Mouse (Mus musculus) bone marrow, adult 2 months (tissue): ENCODE data around the gene Cpxm1.

Experiments used
- CTCF ChIP-seq: fragments of 200-500 bp; IDR thresholded peaks from 2 replicates; pipeline ENCODE4 v1.5.1; 2011; ENCODE audit warnings: low read length, control low read depth; ENCODE audit not compliant: control insufficient read depth, insufficient read depth
- POLR2A ChIP-seq: fragments of 200-500 bp; IDR thresholded peaks from 2 replicates; pipeline ENCODE4 v1.6.1; 2011; ENCODE audit warnings: low read depth, mild to moderate bottlenecking, control low read depth, low read length, borderline replicate concordance; ENCODE audit not compliant: control insufficient read depth

DNA sequence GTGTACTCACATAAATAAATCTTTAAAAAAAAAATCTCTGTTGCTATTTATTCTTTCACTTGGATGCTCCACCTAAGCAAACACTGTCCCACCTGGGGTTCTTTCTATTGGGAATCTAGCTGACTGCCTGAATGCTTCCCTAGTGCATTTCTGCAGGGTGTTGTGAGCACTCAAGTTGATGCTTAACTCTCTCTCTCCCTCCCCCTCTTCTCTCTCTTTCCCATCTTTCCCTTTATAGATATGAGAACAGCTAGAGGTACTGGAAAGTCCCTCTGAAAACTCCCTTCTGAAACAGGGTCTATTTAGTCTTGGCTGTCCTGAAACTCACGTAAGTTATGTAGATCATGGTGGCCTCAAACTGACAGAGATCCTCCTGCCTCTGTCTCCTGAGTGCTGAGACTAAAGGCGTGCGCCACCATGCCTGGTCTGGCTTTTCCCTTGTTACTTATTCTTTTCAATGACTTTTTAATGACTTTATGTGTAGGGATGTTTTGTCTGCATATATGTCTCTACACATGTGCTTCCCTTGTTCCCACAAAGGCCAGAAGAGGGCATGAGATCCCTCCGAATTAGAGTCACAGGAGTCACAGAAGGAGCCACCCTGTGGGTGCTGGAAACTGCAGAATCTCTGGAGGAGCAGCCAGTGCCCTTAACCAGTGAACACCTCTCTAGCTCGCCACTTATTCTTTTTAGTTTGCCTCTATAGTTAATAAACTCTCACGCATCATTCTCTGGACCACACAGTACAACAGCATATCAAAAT lies 16.9 kb upstream of the Cpxm1 start:
- TF ChIP-seq CTCF = no peak
- TF ChIP-seq POLR2A = no peak
